Mouse (Mus musculus): ENCODE measurements around the gene Pard3b.

GRCm38 (mm10) chr1:62446818-62447217 is 808.2 kb downstream of the Pard3b start:
- TF ChIP-seq CTCF (IDR thresholded peaks at IDR 0.05; ENCODE audit: low read depth): no peak
- no peak for TF ChIP-seq EP300 (optimal IDR thresholded peaks at IDR 0.05)
